Mouse (Mus musculus): ENCODE results near the gene 3300002I08Rik. TPM values are rescaled to one million over a fixed set of nuclear protein-coding genes. Genes with fewer than 3 reads are reported as not detected.
"Not testable (repeated sequence)": the region's sequence is repeated elsewhere in the genome, so short reads cannot be mapped to it uniquely, and the experiment has no call there.

3300002I08Rik gene
- total RNA-seq (2014; rRNA removed) (3.0 and 3.1 TPM in 2 replicates), polyA plus RNA-seq (2012; rRNA removed) (0.28 and 0.63 TPM in 2 replicates)

DNA sequence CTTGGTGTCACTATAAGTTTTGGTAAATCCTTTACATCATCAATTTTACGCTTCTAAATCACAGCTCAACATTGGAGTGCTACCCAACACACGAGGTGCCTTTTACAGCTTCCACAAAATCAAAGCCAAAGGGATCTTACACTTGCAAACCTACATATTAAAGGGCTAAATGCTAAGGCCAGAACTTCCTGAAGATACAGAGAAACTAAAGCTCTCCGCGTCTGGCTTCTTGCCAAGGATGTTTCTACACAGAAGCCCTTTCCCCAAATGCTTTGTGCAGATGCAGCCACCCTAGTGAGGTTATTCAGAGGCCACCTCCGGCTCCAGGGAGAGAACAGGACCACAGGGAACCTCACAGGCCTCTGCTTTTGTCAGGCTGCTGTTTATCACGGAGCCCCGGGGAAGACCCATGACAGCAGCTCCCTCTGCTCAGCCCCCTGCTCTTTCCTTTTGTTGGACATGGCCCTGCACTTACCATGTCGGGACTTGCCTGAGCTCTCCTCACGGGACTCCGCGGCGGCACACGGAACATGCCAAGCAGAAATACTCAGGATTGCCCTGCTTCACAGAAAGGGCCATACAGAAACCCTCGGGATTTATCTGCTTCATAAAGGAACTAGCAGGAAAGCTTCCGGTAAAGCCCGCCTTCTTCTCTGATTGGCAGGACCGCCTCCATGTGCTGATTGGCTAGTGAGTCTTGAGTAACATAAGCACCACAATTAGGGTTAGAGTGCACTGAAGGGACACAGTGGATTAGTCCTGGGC is at the start of gene 3300002I08Rik:
Gene 3300002I08Rik (minus strand): TSS at position 653 of the 765 bp plus-strand sequence.
- Histone ChIP-seq H3K4me3 (ENCODE audit: insufficient read depth, low read depth, low read length) (peak within 1 kb of the TSS; percentile 83), H3K27ac (replicated peaks; ENCODE audit: insufficient read depth, low read depth, low read length) (peak within 1 kb of the TSS; percentile 75), H3K9ac (ENCODE audit: low read depth, low read length) (peak within 1 kb of the TSS; percentile 75)
- DNase-seq (ENCODE audit: extremely low read depth, low read depth, low spot score) = peak; percentile 92
- not testable (repeated sequence) for H3K36me3 ChIP-seq (ENCODE audit: control insufficient read depth, insufficient read depth, low read length); H3K4me1 ChIP-seq (ENCODE audit: control insufficient read depth, insufficient read depth, low read length); H3K79me2 ChIP-seq (ENCODE audit: control insufficient read depth, insufficient read depth, low read length); H3K27me3 ChIP-seq (ENCODE audit: control insufficient read depth, insufficient read depth, low read length)
- WGBS = 6% methylated on average over 17 of the region's 17 CpGs

GRCm38 (mm10) chr2:150412146-150412545 is 49.6 kb upstream of the 3300002I08Rik start:
- not testable (repeated sequence) for H3K4me1 ChIP-seq (ENCODE audit: control insufficient read depth, insufficient read depth, low read length); H3K4me3 ChIP-seq (ENCODE audit: insufficient read depth, low read depth, low read length); H3K9ac ChIP-seq (ENCODE audit: low read depth, low read length); H3K27me3 ChIP-seq (ENCODE audit: control insufficient read depth, insufficient read depth, low read length); H3K27ac ChIP-seq (replicated peaks; ENCODE audit: insufficient read depth, low read depth, low read length); H3K36me3 ChIP-seq (ENCODE audit: control insufficient read depth, insufficient read depth, low read length); H3K79me2 ChIP-seq (ENCODE audit: control insufficient read depth, insufficient read depth, low read length); DNase-seq (ENCODE audit: extremely low read depth, low read depth, low spot score)
- 90% methylated on average over 17 of the region's 17 CpGs for WGBS

DNA sequence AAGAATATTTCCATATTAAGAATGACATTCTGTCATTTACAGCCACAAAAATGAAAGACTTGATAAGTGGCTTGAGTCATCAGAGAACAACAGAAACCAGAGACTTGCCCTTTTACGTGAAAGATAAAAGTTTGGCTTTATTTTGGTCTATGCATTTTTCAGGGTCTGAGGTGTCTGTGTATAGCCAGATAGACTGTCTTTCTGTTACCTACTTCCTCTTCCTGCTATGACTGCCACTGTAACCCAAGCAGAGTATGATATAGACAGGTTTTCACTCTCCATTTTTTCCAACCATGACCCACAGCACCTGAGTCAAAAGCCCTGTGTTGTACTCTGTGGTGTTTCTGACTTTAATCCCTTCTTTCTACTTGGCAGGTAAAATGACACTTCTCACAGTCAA is 27.6 kb upstream of the 3300002I08Rik start:
- WGBS = 94% methylated on average over 1 of the region's 1 CpGs
- Histone ChIP-seq H3K36me3 (ENCODE audit: control insufficient read depth, insufficient read depth, low read length) (no peaks in the 10 kb centered on the region), H3K27me3 (ENCODE audit: control insufficient read depth, insufficient read depth, low read length) (no peaks in the 10 kb centered on the region), H3K9ac (ENCODE audit: low read depth, low read length) (no peak overlapping the region), H3K79me2 (ENCODE audit: control insufficient read depth, insufficient read depth, low read length) (no peaks in the 10 kb centered on the region), H3K27ac (replicated peaks; ENCODE audit: insufficient read depth, low read depth, low read length) (no peak overlapping the region), H3K4me3 (ENCODE audit: insufficient read depth, low read depth, low read length) (no peak overlapping the region), H3K4me1 (ENCODE audit: control insufficient read depth, insufficient read depth, low read length) (no peaks in the 10 kb centered on the region)
- DNase-seq (ENCODE audit: extremely low read depth, low read depth, low spot score) = no peak
- TF ChIP-seq CTCF (IDR thresholded peaks at IDR 0.05; ENCODE audit: low read depth, low read length) = no peak
- no peak for TF ChIP-seq POLR2A (IDR thresholded peaks at IDR 0.05; ENCODE audit: extremely low read depth, insufficient read depth, low read length)

DNA sequence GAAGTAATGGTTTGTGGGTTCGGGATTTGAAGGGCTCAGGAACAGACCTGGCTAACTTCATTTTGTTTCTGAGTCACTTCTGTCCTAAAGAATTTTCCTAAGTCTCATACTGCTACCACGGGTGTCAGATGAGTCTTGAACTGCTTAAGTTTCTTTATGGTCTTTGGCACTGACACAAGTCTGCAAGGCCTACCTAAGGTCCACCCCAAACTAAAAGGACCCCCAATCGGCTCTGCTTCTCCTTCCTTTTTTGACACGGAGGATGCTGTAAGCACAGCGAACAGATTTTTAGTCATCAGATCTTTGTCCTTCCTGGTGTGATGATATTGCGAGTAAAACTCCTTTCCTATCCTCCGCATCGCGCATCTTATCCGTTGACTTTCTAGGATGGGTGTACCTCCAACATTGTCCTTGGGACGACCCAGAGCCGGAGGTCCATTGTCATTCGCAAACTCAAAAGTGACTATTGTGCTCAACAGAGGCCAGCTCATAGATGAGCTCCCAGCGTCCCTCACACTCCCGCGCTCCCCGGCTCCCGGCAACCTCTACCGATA is 23.1 kb upstream of the 3300002I08Rik start:
- H3K79me2 ChIP-seq (ENCODE audit: control insufficient read depth, insufficient read depth, low read length); H3K4me3 ChIP-seq (ENCODE audit: insufficient read depth, low read depth, low read length); DNase-seq (ENCODE audit: extremely low read depth, low read depth, low spot score); H3K36me3 ChIP-seq (ENCODE audit: control insufficient read depth, insufficient read depth, low read length); H3K4me1 ChIP-seq (ENCODE audit: control insufficient read depth, insufficient read depth, low read length); H3K9ac ChIP-seq (ENCODE audit: low read depth, low read length); H3K27ac ChIP-seq (replicated peaks; ENCODE audit: insufficient read depth, low read depth, low read length); H3K27me3 ChIP-seq (ENCODE audit: control insufficient read depth, insufficient read depth, low read length): not testable (repeated sequence)
- 95% methylated on average over 19 of the region's 19 CpGs for WGBS

- Histone ChIP-seq H3K4me1 (ENCODE audit: control insufficient read depth, insufficient read depth, low read length) (no peaks in the 10 kb centered on the region; the same call in 1 of the 2 replicates), H3K27me3 (ENCODE audit: control insufficient read depth, insufficient read depth, low read length) (no peaks in the 10 kb centered on the region), H3K36me3 (ENCODE audit: control insufficient read depth, insufficient read depth, low read length) (no peaks in the 10 kb centered on the region), H3K79me2 (ENCODE audit: control insufficient read depth, insufficient read depth, low read length) (no peaks in the 10 kb centered on the region), H3K27ac (replicated peaks; ENCODE audit: insufficient read depth, low read depth, low read length) (peak overlapping the region; percentile 75), H3K9ac (ENCODE audit: low read depth, low read length) (peak overlapping the region; percentile 47; the same call in 1 of the 2 replicates), H3K4me3 (ENCODE audit: insufficient read depth, low read depth, low read length) (peak overlapping the region; percentile 83)
- TF ChIP-seq CTCF (IDR thresholded peaks at IDR 0.05; ENCODE audit: low read depth, low read length) (no peak), POLR2A (IDR thresholded peaks at IDR 0.05; ENCODE audit: extremely low read depth, insufficient read depth, low read length) (no peak)
- no peak for DNase-seq (ENCODE audit: extremely low read depth, low read depth, low spot score)
- 3% methylated on average over 4 of the region's 4 CpGs for WGBS
These were observed 289 bp upstream of the 3300002I08Rik start for GRCm38 (mm10) chr2:150362878-150363229.

GRCm38 (mm10) chr2:150357136-150357535 is 5.4 kb downstream of the 3300002I08Rik start:
- H3K79me2 ChIP-seq (ENCODE audit: control insufficient read depth, insufficient read depth, low read length); H3K9ac ChIP-seq (ENCODE audit: low read depth, low read length); H3K27me3 ChIP-seq (ENCODE audit: control insufficient read depth, insufficient read depth, low read length); H3K4me1 ChIP-seq (ENCODE audit: control insufficient read depth, insufficient read depth, low read length); H3K4me3 ChIP-seq (ENCODE audit: insufficient read depth, low read depth, low read length); H3K27ac ChIP-seq (replicated peaks; ENCODE audit: insufficient read depth, low read depth, low read length); DNase-seq (ENCODE audit: extremely low read depth, low read depth, low spot score); H3K36me3 ChIP-seq (ENCODE audit: control insufficient read depth, insufficient read depth, low read length): not testable (repeated sequence)

Data from liver, adult 2 months (tissue).